Mouse (Mus musculus) MEL (cell line): ENCODE data around the gene Pink1. TPM values are rescaled to one million over a fixed set of nuclear protein-coding genes. Genes with fewer than 3 reads are reported as not detected.

Experiments
- DNase-seq: peaks from one replicate; pipeline ENCODE4 v3.0.0; 2011; ENCODE audit warnings: low read depth, low spot score
- H3K27ac ChIP-seq: 2 replicates; pipeline ENCODE4 v1.5.1; 2012; ENCODE audit warnings: low read depth, mild to moderate bottlenecking, control low read depth, low read length, moderate library complexity; ENCODE audit not compliant: control insufficient read depth
- H3K27me3 ChIP-seq, 2 experiments: fragments of 150-350 bp in 1 of 2; sonication (generic) in 1 of 2; 2 replicates each; pipeline ENCODE4 v1.6.1; 2012; ENCODE audit warnings: low read length in 2 of 2, mild to moderate bottlenecking in 2 of 2, improper control_type of control experiment in 1 of 2, moderate library complexity in 1 of 2; ENCODE audit not compliant: insufficient read depth in 2 of 2, control insufficient read depth in 1 of 2
- H3K36me3 ChIP-seq, 2 experiments: 2 replicates each; pipeline ENCODE4 v1.6.1; 2012 to 2014; ENCODE audit warnings: low read length in 2 of 2, improper control_type of control experiment in 1 of 2, inconsistent platforms in 1 of 2, mild to moderate bottlenecking in 1 of 2; ENCODE audit not compliant: insufficient read depth in 2 of 2, control insufficient read depth in 1 of 2
- H3K4me1 ChIP-seq, 2 experiments: fragments of 150-350 bp in 1 of 2; sonication (generic) in 1 of 2; 2 replicates each; pipeline ENCODE4 v1.6.1; 2012; ENCODE audit warnings: low read length in 2 of 2, improper control_type of control experiment in 1 of 2, mild to moderate bottlenecking in 1 of 2; ENCODE audit not compliant: insufficient read depth in 2 of 2, control insufficient read depth in 1 of 2
- H3K4me3 ChIP-seq, 2 experiments: fragments of 150-350 bp in 1 of 2; sonication (generic) in 1 of 2; 2 replicates each; pipeline ENCODE4 v1.5.1; 2012; ENCODE audit warnings: low read depth in 2 of 2, low read length in 2 of 2, mild to moderate bottlenecking in 2 of 2, moderate library complexity in 2 of 2, control low read depth in 1 of 2, improper control_type of control experiment in 1 of 2; ENCODE audit not compliant: control insufficient read depth in 1 of 2, insufficient read depth in 1 of 2
- H3K79me2 ChIP-seq: 2 replicates; pipeline ENCODE4 v1.6.1; 2012; ENCODE audit warnings: mild to moderate bottlenecking, low read length, moderate library complexity; ENCODE audit not compliant: control insufficient read depth, poor library complexity, insufficient read depth
- H3K9ac ChIP-seq: 2 replicates; pipeline ENCODE4 v1.6.1; 2012; ENCODE audit warnings: low read depth, mild to moderate bottlenecking, control low read depth, low read length, moderate library complexity; ENCODE audit not compliant: control insufficient read depth, poor library complexity, severe bottlenecking
- H3K9me3 ChIP-seq: fragments of 150-350 bp; sonication (generic); replicated peaks from 2 replicates; pipeline ENCODE4 v1.6.1; 2012; ENCODE audit warnings: mild to moderate bottlenecking, low read length, improper control_type of control experiment, moderate library complexity; ENCODE audit not compliant: insufficient read depth
- BHLHE40 ChIP-seq: IDR thresholded peaks from 2 replicates; pipeline ENCODE4 v1.6.1; 2012; ENCODE audit warnings: low read depth, mild to moderate bottlenecking, inconsistent platforms, low read length, improper control_type of control experiment, borderline replicate concordance
- CHD1 ChIP-seq: IDR thresholded peaks from 2 replicates; pipeline ENCODE4 v1.6.1; 2012; ENCODE audit warnings: low read depth, mild to moderate bottlenecking, inconsistent platforms, low read length, improper control_type of control experiment
- CHD2 ChIP-seq: IDR thresholded peaks from 2 replicates; pipeline ENCODE4 v1.6.1; 2011; ENCODE audit warnings: low read length, improper control_type of control experiment
- E2F4 ChIP-seq: IDR thresholded peaks from 2 replicates; pipeline ENCODE4 v1.6.1; 2011; ENCODE audit warnings: low read depth, low read length, improper control_type of control experiment, borderline replicate concordance
- ELF1 ChIP-seq: IDR thresholded peaks from 2 replicates; pipeline ENCODE4 v1.6.1; 2014; ENCODE audit warnings: low read depth, mild to moderate bottlenecking, inconsistent platforms, low read length, improper control_type of control experiment, moderate library complexity
- GATA1 ChIP-seq: IDR thresholded peaks from 2 replicates; pipeline ENCODE4 v1.6.1; 2011; ENCODE audit warnings: low read depth, low read length, improper control_type of control experiment
- HCFC1 ChIP-seq: IDR thresholded peaks from 2 replicates; pipeline ENCODE4 v1.6.1; 2012; ENCODE audit warnings: low read depth, mild to moderate bottlenecking, inconsistent platforms, low read length, improper control_type of control experiment, moderate library complexity
- MXI1 ChIP-seq: IDR thresholded peaks from 2 replicates; pipeline ENCODE4 v1.6.1; 2011; ENCODE audit warnings: mild to moderate bottlenecking, low read depth, low read length, improper control_type of control experiment
- MYC ChIP-seq: IDR thresholded peaks from 2 replicates; pipeline ENCODE4 v1.6.1; 2011; ENCODE audit warnings: low read depth, mild to moderate bottlenecking, low read length, improper control_type of control experiment, moderate library complexity
- NRF1 ChIP-seq: IDR thresholded peaks from 2 replicates; pipeline ENCODE4 v1.6.1; 2014; ENCODE audit warnings: low read depth, mild to moderate bottlenecking, inconsistent platforms, low read length, improper control_type of control experiment, moderate library complexity; ENCODE audit not compliant: poor library complexity, insufficient read depth, severe bottlenecking
- POLR2A ChIP-seq, 2 experiments: IDR thresholded peaks; 2 replicates each; pipeline ENCODE4 v1.6.1; 2011 to 2012; ENCODE audit warnings: low read length in 2 of 2, mild to moderate bottlenecking in 2 of 2, control low read depth in 1 of 2, improper control_type of control experiment in 1 of 2, low read depth in 1 of 2, moderate library complexity in 1 of 2; ENCODE audit not compliant: control insufficient read depth in 1 of 2, insufficient read depth in 1 of 2, poor library complexity in 1 of 2
- POLR2AphosphoS5 ChIP-seq: IDR thresholded peaks from 2 replicates; pipeline ENCODE4 v1.6.1; 2012; ENCODE audit warnings: low read depth, borderline replicate concordance, mild to moderate bottlenecking, inconsistent platforms, low read length, moderate library complexity, mixed read lengths
- SIN3A ChIP-seq: IDR thresholded peaks from 2 replicates; pipeline ENCODE4 v1.6.1; 2012; ENCODE audit warnings: low read length, improper control_type of control experiment, inconsistent platforms
- SMC3 ChIP-seq: IDR thresholded peaks from 2 replicates; pipeline ENCODE4 v1.6.1; 2011; ENCODE audit warnings: low read depth, low read length, improper control_type of control experiment
- UBTF ChIP-seq: IDR thresholded peaks from 2 replicates; pipeline ENCODE4 v1.6.1; 2012; ENCODE audit warnings: low read depth, mild to moderate bottlenecking, inconsistent platforms, low read length, improper control_type of control experiment, moderate library complexity, borderline replicate concordance; ENCODE audit not compliant: insufficient read depth
- USF2 ChIP-seq, 2 experiments: IDR thresholded peaks; 2 replicates each; pipeline ENCODE4 v1.6.1; 2011 to 2012; ENCODE audit warnings: improper control_type of control experiment in 2 of 2, low read length in 2 of 2, borderline replicate concordance in 1 of 2, inconsistent platforms in 1 of 2, low read depth in 1 of 2, mild to moderate bottlenecking in 1 of 2; ENCODE audit not compliant: insufficient read depth in 1 of 2
- ZKSCAN1 ChIP-seq: IDR thresholded peaks from 2 replicates; pipeline ENCODE4 v1.6.1; 2012; ENCODE audit warnings: low read depth, mild to moderate bottlenecking, inconsistent platforms, low read length, improper control_type of control experiment, moderate library complexity
- ZMIZ1 ChIP-seq: IDR thresholded peaks from 2 replicates; pipeline ENCODE4 v1.6.1; 2012; ENCODE audit warnings: low read depth, mild to moderate bottlenecking, inconsistent platforms, low read length, improper control_type of control experiment, moderate library complexity
- polyA plus RNA-seq, 2 experiments: library from polyadenylated mRNA; stranded (reverse) in 1 of 2; unstranded in 1 of 2; fragments of >175 nt in 1 of 2; fragments of >200 nt in 1 of 2; gene quantifications; 2 replicates each; pipeline versions ENCODE4 v1.2.1 to v1.2.4; 2012; ENCODE audit warnings: low replicate concordance in 2 of 2, low read depth in 1 of 2; ENCODE audit not compliant: insufficient read length in 2 of 2, insufficient read depth in 1 of 2, missing spikeins in 1 of 2
- total RNA-seq: library from RNA; depleted of rRNA; stranded (reverse); fragments of 300-350 nt; gene quantifications from 2 replicates; pipeline ENCODE4 v1.2.3, GENCODE M21; 2012

Gene Pink1
- total and polyA plus RNA-seq, 3 experiments, result 21.2 to 22.1 TPM; not detected in 1

DNA sequence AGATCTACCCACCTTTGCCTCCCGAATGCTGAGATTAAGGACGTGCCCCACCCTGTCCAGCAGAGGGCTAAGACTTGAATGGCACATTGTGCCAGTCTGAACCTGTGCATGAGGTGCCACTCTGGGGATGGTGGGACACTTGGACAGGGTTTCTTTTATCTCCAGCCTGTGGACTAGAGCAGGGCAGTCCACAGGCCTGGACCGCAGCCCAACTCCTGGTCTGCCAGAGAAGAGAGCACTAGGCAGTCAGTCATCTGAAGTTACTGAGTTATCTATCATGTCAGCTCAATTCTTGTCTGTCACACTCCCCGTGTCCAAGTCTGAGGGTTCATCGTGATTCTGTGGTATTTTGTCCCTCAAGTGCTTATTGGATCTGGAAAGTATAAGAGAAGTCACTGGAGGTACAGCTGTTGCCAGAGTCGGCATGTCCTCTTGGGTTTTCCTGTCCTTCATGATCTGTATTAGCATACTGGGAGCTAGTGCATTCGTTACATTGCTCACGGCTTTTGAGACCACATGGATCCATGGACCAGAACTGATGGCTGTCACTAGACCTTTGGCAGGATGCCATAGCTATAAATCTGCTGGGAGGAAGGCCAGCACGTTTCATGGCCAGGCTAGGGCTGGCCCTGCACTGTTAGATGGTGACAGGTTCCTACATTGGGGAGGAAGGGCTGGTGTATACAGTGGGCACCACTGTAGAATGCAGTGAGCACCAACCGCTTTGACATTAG, 27.5 kb upstream of the Pink1 start:
- TF ChIP-seq MYC (0 out of 2 replicates have a peak, but pooled peaks have one; percentile 40), MXI1 (peak; percentile 60), ZKSCAN1 (no peak), POLR2AphosphoS5 (no peak)
- Histone ChIP-seq H3K36me3 (peaks cover 0 to 12% of the 10 kb centered on the region in 2 experiments; a peak in 2 of 4 replicates), H3K4me3 (no peak overlapping the region), H3K9me3 (no peaks in the 10 kb centered on the region), H3K27ac (no peak overlapping the region; the same call in 1 of the 2 replicates), H3K79me2 (no peaks in the 10 kb centered on the region), H3K9ac (no peak overlapping the region), H3K27me3 (no peaks in the 10 kb centered on the region), H3K4me1 (peaks cover 3 to 25% of the 10 kb centered on the region in 2 experiments)
- peak; percentile 51 for DNase-seq

DNA sequence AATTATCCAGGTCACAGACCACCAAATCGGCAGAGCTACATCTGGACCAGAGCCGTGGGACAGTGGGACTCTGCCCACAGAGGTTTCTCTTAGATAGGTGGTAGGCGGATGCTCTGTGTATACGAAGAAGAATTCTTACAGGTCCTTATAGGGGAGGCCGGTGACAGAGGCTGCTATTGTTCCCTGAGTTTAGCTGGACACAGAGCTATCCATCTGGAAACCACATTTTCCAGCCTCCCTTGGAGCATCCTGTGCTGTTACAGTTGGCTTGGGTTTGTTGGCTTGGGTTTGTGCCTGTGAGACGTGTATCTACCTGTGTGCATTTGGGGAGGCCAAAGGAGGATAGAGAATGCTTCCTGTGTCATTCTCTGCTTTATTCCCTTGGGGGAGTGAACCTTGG, 26.6 kb upstream of the Pink1 start:
- no peak for DNase-seq
- no peaks in the 10 kb centered on the region for H3K27me3 ChIP-seq

DNA sequence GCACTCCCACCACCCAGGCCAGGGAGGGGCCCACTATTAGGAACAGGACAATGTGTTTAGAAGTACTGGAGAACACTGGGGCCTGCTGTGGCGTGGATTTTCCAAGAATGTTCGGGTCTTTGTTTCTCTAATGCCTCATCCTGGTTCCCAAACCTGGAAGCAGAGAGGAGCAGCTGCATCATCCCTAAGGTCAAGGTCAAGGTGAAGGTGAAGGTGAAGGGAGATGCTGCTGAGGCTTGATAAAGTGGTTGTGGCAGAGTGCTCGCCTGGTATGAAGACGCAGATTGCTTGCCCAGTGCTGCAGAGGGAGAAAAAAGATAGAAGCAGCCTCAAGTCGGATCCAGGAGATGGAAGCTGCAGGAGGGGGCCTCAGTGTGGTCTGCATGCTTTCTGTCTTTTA, 25.7 kb upstream of the Pink1 start:
- H3K79me2 ChIP-seq, result no peaks in the 10 kb centered on the region
- peaks cover 3 to 25% of the 10 kb centered on the region in 2 experiments for H3K4me1 ChIP-seq
- H3K4me3 ChIP-seq, result no peak overlapping the region
- H3K9me3 ChIP-seq, result no peaks in the 10 kb centered on the region
- no peak for DNase-seq
- no peaks in the 10 kb centered on the region for H3K27me3 ChIP-seq
- no peak overlapping the region for H3K27ac ChIP-seq
- peaks cover 0 to 12% of the 10 kb centered on the region in 2 experiments; a peak in 2 of 4 replicates for H3K36me3 ChIP-seq
- TF ChIP-seq SMC3, result no peak
- TF ChIP-seq GATA1, result no peak
- TF ChIP-seq UBTF, result no peak
- no peak for TF ChIP-seq MYC
- TF ChIP-seq MXI1, result no peak
- no peak for TF ChIP-seq CHD2
- TF ChIP-seq CHD1, result no peak
- TF ChIP-seq NRF1, result no peak
- TF ChIP-seq BHLHE40, result no peak
- no peak for TF ChIP-seq ELF1
- TF ChIP-seq POLR2AphosphoS5, result no peak
- TF ChIP-seq E2F4, result no peak
- no peak for TF ChIP-seq POLR2A (IDR thresholded peaks at IDR 0.05; ENCODE audit: control insufficient read depth in 1 of 2, insufficient read depth in 1 of 2, low read depth in 1 of 2, low read length in 2 of 2, poor library complexity in 1 of 2)
- no peak for TF ChIP-seq USF2 (IDR thresholded peaks at IDR 0.05; ENCODE audit: borderline replicate concordance in 1 of 2, insufficient read depth in 1 of 2, low read depth in 1 of 2, low read length in 2 of 2)
- no peak for TF ChIP-seq SIN3A
- TF ChIP-seq ZMIZ1, result no peak
- TF ChIP-seq, all 39 proteins: peak for 0
- no peak overlapping the region for H3K9ac ChIP-seq

More for the DNA sequence above, 26.6 kb upstream of the Pink1 start:
- H3K9me3 ChIP-seq, result no peaks in the 10 kb centered on the region
- TF ChIP-seq SIN3A, result no peak
- no peak for TF ChIP-seq MYC
- TF ChIP-seq HCFC1, result no peak
- TF ChIP-seq, all 39 proteins: peak for 0
- H3K9ac ChIP-seq, result no peak overlapping the region
- peaks cover 0 to 12% of the 10 kb centered on the region in 2 experiments; a peak in 2 of 4 replicates for H3K36me3 ChIP-seq
- H3K4me3 ChIP-seq, result no peak overlapping the region
- no peak overlapping the region for H3K27ac ChIP-seq
- H3K4me1 ChIP-seq, result peaks cover 3 to 25% of the 10 kb centered on the region in 2 experiments
- H3K79me2 ChIP-seq, result no peaks in the 10 kb centered on the region
